Mouse (Mus musculus) gastrocnemius, postnatal 10 days (tissue): ENCODE results near the gene Mtif2. TPM values are rescaled to one million over a fixed set of nuclear protein-coding genes. Genes with fewer than 3 reads are reported as not detected.
"Not testable (repeated sequence)": the region's sequence is repeated elsewhere in the genome, so short reads cannot be mapped to it uniquely, and the experiment has no call there.

ENCODE experiments used
- DNase-seq: peaks from one replicate; pipeline ENCODE4 v3.0.0; 2021; ENCODE audit warnings: mixed read lengths
- long read RNA-seq, 2 experiments: library from polyadenylated mRNA; stranded (forward); transcript quantifications; one replicate each; pipeline ENCODE4 v2.0.0; 2021
- total RNA-seq, 2 experiments: library from RNA; stranded (reverse); gene quantifications; 2 replicates each; pipeline ENCODE4 v1.2.3; 2021

Mtif2 gene
- total RNA-seq = 10 to 100 TPM; 25.0 to 25.1 TPM
- long read RNA-seq, experiment 1, transcript Mtif2-202 (14 exons, 2,741 nt) = major isoform, 14 of 22 reads
- long read RNA-seq, experiment 1, partial matches to known transcripts = 1 of 22 reads
- long read RNA-seq, experiment 1, other reads (novel, unspliced or antisense) = 5 of 22 reads
- long read RNA-seq, experiment 2, transcript Mtif2-202 (14 exons, 2,741 nt) = major isoform, 11 of 21 reads
- long read RNA-seq, experiment 2, partial matches to known transcripts = 4 of 21 reads
- long read RNA-seq, experiment 2, other reads (novel, unspliced or antisense) = 5 of 21 reads

DNA sequence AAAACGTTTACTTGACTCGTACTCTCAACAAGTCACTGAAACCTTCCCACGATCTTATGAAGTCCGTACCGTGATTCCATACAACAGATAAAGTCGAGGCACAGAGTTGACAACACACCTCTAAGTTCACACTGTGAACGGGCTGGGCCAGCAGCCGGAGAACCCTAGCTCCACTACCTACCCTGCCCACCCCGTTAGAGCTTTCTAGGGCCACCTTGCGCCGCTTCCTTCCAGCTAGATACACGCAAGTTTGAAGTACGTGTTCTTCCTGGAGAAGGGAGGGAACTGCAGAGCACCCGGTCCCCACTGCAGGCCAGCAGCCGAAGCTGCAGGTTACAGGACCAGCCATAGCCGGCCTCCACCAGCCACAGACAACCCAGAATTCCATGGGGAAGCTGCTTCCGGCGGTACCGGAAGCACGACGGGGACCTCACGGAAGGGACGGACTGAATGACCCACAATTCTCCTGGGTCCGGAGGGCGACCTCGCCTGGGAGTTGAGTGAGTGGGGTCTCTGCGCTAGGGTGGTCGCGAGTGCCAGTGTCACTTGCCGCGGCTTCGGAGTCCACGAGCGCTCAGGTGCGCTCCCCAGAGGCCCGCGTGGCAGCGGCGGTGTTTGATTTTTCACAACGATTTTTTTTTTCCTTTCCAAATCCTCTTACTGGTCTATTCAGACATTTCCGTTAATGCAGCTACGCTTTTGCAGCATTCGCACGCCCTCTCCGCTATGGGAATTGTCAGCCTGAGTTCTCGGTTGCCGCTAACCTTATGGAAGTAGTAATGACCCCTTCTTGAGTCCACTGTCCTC is at the start of gene Mtif2:
Mtif2 (plus strand) TSS at position 421 of the 807 bp plus-strand sequence.
- DNase-seq = peak; percentile 75

DNA sequence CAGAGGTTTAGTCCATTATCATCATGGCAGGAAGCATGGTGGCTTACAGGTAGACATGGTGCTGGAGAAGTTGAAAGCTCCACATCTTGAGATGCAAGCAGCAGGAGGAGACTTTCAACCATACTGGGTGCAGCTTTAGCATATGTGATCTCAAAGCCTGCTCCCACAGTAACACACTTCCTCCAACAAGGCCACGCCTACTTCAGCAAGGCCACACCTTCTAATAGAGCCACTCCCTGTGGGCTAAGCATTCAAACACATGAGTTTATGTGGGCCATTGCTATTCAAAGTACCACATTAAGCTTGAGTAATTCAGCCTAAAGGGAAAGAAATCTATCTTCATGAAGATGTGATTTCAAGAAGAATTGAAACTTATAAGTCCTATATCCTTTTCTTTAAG is 33.1 kb upstream of the Mtif2 start:
- no peak for DNase-seq

DNA sequence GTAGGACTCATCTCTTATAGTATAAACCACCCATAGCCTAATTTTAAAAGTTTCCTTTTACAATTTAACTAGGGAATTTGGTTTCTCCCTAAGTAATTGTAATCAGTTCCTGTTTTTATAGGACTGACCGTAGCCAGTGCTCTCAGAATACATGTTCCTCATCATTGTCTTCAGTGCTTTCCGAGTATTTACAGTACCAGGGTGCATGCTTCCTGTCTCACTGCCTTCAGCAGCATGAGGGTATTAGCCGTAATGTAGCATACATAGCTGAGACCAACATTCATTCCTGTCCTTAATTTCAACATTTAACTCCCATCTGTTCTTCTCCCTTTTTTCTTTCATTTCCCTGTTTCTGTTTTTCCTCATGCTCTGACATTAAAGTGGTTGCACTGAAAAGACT is 29.2 kb upstream of the Mtif2 start:
- DNase-seq = no peak

DNA sequence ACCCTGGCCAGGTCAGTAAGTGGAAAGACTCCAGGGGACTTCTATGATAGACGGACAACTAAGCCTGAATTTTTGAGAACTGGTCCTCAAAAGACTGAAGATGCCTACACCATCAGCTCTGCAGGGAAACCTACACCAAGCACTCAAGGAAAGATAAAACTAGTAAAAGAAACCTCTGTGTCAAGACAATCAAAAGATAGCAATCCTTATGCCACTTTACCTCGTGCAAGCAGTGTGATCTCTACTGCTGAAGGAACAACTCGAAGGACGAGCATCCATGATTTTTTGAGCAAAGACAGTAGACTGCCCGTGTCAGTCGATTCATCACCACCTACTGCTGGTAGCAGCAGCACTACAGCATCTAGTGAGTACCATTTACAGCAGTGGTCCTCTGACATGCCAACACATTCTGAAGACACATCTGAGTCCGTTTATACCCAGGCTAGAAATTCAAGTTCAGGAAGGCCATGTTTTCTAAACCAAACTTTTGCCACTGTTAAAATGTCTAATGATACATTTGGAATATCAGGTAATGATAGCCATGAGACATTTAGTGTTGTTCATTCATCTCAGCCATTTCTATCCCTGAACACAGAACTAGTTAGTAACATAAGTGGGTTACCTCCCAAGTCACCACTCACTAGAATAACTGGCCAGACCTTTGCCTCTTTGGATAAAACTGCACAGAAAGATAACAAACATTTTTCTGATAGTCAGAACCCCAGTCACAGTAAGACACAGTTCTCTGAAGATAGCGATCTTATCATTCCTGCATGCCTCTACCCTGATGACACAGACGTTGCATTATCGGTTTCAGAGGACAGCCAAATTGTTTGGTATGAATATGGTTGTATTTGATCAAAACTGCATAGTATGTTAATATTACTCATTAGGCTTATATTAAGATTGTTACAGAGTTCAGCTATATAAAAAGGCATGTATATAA is 22.0 kb upstream of the Mtif2 start:
- no peak for DNase-seq

DNA sequence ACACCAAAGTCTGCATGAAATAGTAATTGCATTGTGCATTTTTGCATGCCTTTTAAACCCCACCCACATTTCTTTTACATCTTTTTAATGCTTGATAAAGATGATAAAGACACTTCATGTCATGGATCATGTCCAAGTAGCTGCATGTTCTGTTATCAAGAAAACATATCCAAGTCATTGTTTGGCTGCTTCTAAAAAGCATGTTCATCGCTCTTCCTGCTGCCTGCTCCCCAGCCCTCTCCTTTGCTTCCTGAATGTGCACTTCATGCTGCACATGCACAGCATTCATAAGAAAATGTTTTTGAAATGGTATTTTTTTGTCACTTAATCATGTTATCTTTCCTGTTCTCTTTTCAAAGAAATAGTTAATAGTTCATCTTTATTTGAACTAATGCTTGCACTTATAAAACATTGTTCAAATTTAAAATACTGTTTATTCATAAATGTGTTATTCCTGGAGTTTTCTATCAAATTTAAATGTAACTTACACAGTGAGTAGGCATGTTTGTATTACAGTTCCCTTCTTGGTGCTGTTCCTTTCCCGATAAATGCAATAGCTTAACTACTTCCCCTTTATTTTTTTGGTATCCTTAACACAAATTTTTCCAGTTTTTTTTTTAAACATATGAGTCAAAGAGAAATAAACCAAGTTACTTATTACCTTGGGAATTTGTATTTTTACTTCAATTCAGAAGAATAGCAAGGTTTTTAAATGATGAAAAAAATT is 21.1 kb upstream of the Mtif2 start:
- DNase-seq = no peak

DNA sequence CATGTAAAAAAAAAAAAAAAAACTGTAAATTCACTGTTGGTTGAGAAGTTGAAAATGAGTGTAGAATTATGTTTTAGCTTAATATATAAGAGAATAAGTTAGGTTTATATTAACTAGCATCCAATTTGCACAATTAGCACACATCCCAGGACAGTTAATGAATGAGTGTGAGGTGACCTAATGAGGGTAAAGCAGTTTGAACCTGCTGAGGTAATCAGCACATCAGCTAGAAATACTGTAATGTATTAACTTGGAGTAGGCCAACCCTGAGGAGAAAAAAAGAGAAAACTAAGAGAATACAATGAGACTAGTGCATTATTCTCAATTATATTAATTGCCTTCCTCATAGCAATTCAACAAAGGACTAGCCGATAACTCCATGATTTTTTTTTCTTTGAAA is 16.8 kb upstream of the Mtif2 start:
- DNase-seq = no peak

DNA sequence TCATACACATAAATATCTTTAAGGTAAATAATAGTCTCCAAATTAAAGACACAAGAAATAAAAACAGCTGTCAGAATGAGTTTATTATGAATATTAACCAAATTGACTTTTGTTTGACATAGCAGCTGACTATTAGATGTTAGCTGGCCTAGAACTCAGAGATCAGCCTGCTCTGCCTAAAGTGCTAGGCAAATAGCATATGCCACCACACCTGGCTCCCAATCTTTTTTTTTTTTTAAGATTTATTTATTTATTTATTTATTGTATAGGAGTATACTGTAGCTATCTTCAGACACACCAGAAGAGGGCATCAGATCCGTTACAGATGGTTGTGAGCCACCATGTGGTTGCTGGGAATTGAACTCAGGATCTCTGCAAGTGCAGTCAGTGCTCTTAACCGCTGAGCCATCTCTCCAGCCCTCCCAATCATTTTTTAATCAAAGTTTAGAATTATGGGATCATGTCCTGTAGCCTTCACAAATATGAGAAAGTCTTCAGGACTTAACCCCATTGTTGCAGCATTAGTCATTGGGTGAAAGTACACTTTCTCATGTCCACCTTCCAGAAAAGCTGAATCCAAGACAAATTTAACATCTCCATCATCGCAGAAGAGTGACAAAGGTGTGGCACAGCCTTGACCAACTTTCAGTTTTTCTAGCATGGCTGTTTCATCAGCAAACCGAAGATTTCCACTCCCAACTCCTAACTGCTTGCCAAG is 13.2 kb upstream of the Mtif2 start:
- DNase-seq = no peak

DNA sequence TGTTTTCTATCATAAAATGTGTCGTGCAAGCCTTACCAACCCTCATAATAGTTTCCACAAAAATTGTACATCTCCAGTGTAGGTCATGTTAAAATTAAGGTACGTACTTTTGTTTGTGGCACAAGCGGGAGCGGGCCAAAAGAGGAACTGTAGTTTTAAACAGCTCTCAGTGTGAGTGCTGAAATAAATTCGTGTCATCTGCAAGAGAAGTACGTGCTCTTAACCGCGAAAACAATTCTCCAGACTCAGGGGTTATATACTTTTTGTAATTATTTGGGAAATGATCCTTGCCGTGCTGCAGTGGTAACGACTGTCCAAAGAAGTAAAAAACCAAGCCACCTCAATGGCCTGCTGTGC is 11.9 kb upstream of the Mtif2 start:
- DNase-seq = no peak

DNA sequence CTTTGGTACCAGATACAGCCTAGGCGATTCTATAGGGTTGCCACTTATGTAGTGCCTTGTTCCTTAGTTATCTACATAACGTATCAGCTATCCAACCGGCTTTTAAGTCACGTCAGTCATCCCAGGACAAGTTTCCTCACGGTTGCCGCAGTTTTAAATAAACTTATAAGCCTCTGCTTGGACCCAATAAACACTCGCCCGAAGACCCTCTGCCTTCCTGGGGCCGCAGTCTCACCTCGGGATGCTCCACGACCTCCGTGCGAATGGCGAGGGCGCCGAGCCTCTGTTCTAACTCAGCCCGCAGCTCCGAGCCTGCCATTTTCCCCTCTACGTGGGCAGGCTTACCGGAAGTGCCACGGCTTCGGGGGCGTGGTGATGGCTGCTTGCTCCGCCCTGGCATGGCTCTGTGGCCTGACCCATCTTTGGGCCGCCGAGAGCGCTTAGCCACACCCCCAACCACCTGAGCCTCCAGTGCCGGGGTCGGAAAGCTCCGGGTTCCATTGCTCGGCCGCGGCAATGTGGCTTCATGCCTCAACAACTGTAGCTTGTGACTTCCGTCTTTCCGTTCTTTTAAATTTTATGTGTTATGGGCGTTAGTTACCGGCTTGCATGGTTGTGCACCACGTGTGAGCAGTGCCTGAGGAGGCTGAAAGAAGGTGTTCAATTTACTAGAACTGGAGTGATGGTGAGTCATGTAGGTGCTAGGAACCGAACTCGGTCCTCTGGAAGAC is 11.4 kb upstream of the Mtif2 start, which contains the start of gene Prorsd1:
Prorsd1 (minus strand) TSS at position 352 of the 731 bp plus-strand sequence.
- peak; percentile 89 for DNase-seq

DNA sequence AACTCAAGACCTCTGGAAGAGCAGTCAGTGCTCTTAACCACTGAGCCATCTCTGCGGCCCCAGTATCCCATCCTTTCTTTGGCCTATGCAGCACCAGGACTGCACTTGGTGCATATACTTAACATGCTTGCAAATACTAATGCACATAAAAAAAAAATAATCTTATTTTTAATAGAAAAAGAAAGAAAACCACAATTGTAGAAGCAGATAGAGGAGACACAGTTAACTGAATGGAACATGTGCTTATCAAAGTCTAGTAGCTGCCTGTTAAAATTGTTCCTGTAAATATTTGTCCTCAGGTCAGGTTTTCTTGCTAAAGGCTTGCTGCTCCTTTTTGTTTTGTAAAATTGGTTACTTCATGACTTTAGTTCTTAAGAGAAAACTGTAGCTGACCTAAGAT is 12.0 kb downstream of the Mtif2 start:
- no peak for DNase-seq

DNA sequence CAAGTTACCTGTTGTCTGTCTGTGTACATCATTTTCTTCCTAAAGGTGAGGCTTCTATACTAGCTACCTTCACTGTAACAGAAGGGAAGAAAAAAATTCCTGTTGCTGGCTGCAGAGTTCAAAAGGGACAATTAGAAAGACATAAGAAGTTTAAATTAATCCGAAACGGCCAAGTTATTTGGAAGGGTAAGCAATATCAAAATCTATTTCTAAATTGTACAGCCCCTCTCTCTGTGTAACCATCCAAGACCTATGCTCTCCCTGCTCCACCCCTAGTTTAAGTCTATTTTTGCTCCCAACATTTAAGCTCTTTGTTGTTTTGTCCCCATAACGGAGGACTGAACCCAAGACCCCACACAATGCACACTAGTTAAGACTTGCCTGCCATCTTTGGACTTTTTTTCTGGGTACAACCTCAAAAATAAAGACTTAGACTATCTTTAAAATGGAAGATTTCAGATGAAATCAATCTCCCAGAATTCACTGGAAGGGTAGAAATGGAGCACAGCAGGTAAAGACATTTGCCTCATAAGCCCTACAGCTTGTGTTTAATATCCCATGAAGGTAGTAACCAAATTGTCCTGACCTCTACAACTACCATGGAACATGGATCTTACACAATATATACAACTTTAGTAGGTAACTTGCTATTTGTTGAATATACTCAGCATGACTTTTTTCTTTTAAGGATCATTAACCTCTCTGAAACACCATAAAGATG is 18.2 kb downstream of the Mtif2 start:
- DNase-seq = no peak

DNA sequence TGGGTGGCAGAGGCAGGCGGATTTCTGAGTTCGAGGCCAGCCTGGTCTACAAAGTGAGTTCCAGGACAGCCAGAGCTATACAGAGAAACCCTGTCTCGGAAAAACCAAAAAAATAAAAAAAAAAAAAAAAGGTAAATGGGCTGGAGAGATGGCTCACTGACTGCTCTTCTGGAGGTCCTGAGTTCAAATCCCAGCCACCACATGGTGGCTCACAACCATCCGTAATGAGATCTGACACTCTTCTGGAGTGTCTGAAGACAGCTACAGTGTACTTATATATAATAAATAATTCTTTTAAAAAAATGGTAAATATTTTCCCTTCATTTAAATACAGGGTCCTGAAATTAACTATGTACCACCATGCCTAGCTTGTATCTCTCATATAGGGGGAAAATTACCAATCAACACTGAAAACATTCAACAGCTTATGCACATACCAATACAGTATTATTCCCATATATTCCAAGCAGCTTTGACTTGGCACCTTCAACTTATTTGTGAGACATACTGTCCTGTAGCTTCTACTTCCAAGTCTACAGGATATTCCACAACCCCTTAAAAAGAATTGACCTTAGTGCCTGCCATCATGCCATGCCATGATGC is 19.0 kb downstream of the Mtif2 start:
- not testable (repeated sequence) for DNase-seq

DNA sequence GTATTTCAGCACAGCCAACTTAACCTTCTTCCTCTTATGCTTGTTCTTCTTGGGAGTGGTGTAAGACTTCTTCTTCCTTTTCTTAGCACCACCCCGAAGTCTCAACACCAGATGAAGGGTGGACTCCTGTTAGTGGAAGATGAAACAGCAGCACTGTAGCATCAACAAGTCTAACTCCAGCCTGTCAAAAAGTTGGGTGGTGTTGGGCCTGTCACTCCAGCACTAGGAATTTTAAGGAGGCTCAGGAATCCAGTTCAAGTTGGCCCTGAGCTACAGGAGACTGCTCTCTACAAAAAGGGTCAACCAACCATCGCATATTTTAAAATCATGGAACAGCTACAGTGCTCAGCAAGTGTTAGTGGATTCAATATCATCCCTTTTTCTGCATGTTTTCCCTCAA is 20.1 kb downstream of the Mtif2 start:
- DNase-seq = not testable (repeated sequence)

DNA sequence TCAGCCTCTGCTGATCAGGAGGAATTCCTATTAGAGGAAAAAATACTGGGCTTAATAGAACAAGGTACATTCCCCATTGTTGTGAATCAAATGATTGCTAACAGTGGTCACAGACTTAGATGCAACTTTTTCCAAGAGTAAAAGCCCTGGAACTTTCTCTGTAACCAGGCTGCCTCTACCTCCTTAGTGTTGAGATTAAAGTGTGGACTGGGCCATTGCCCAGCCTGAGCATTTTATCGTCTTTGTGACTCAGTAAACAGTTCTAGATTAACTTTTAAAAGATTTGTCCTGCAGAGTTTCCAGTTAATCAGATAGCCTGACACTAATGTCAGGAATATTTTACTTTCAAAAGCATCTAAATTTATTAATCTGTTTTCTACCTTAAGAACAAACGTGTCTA is 20.6 kb downstream of the Mtif2 start:
- DNase-seq = no peak

DNA sequence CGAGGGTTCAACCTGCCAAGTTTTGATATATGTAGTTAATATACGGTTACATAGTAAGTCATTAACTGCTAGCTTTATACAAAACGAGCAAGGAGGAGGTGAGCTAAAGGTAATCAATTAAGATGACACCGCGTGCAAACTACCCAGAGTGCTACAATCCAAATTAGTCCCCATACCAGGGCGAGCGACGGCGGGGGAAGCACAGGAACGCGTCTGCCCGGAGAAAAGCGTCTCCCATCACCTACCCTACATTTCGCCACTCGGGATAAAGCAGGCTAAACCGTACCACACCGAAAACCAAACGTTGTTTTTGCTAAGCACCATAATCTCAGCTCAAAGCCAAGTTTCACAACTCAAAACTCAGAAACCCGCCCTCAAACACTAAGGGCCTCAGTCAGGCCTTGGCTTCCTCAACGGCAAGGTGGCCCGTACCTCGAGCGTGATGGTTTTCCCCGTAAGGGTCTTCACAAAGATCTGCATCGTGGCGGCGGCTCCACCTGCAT is 21.1 kb downstream of the Mtif2 start:
- DNase-seq = no peak

DNA sequence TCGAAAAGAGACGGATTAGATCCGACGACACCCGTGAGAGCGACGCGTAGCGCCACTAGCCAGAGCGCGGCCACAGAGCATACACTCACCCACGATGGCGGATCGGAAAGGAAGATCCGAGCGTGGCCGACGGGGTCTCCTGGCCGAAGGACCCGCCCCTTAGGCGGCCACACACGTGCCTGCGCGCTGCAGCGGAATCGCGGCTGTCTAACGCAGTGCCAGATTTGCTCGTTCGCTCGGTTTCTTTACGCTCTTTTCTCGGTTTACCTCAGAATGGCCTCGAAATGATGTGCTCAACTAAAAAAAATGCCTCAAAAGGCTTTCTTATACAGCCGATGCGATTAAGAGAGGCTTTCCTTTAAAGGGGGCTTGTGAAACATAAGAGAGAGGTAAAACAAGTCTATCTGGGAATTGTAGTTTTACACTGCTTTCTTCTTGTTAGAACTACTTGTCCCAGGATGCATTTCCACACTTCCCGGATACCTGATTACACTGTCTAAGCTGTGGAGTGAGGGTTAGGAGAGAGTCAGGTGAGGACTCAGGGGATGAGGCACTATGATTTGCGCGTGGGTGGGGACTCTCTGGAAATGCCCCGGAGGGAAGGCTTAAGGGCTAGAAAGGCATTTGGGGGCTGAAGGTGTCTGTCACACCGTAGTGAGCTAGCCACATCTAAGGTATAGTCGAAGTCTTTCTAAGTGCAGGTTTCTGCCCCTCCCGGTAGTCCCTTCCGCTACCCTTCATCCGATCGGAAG is 21.7 kb downstream of the Mtif2 start, which contains the start of the genes Clhc1 and Rps27a:
Clhc1 (plus strand) TSS at position 199 of the 752 bp plus-strand sequence.
Rps27a (minus strand) TSS at position 358 of the 752 bp plus-strand sequence.
- peak; percentile 96 for DNase-seq

DNA sequence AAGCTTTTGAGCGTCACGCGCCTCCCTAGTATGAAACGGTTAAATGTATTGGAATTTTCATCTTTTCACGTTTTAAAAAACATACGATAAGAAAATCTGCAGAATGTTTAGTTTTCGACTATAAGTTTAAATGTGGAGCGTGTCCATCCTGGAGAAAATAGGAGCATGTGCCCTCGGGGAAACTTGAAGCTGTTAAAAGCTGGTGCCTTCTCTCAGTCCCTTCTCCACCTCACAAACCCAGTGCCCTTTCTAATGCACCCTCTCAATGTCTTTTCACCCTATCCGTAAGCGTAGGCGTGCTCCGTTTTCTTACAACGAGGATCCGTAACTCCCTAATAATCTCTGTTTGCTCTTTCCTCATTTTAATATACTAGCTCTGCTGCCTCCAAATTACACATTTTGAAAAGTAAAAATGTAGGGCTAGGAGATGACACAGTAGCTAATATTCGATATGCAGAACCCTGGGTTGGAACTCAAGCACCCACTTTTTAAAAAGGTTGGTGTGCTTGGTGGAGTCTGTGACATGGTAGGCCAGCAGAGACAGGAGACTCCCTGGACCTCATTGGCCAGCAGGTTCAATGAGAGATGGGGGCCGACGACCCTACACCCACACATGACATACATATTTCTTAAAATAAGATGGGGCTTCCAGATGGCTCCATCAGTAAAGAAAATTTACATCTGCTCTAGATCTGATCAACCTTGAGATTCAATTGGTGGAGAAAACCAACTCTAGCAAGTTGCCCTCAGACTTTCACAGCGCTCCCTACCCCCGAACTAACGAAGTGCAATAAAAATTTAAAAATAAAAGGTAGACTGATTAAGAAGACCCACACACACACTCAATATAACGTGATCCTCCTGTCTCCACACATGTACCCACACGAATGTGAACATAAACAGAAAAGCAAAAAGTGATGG is 22.6 kb downstream of the Mtif2 start:
- DNase-seq = no peak
